Mouse (Mus musculus): ENCODE results near the gene Actr3.

- TF ChIP-seq POLR2A (IDR thresholded peaks at IDR 0.05; ENCODE audit: borderline replicate concordance, insufficient read depth, low read length) (no peak), CTCF (IDR thresholded peaks at IDR 0.05; ENCODE audit: borderline replicate concordance, insufficient read depth, low read depth, low read length) (no peak)
These were observed 7.2 kb downstream of the Actr3 start for GRCm38 (mm10) chr1:125428315-125428714.

Measured in cerebellum, adult 2 months (tissue).